Mouse (Mus musculus): Measurements from ENCODE around the gene Hcn4. TPM values are rescaled to one million over a fixed set of nuclear protein-coding genes. Genes with fewer than 3 reads are reported as not detected.

Gene Hcn4
- polyA plus RNA-seq, 1 experiment = not detected

GRCm38 (mm10) chr9:58801441-58801840 is 21.8 kb upstream of the Hcn4 start:
- Histone ChIP-seq H3K79me3 (ENCODE audit: low read depth) (no peaks in the 10 kb centered on the region), H3K27me3 (ENCODE audit: control insufficient read depth, insufficient read depth, insufficient read length) (peaks cover 75% of the 10 kb centered on the region), H3K79me2 (ENCODE audit: control insufficient read depth, insufficient read depth) (no peaks in the 10 kb centered on the region), H3ac (ENCODE audit: control insufficient read depth, insufficient read length, low read depth) (no peak overlapping the region), H3K36me3 (ENCODE audit: control insufficient read depth, insufficient read depth) (no peaks in the 10 kb centered on the region), H3K4me3 (ENCODE audit: insufficient read depth, poor library complexity, severe bottlenecking) (no peak overlapping the region)
- TF ChIP-seq CTCF (IDR thresholded peaks at IDR 0.05; ENCODE audit: control insufficient read depth, insufficient read depth, insufficient read length) (no peak), MYOG (IDR thresholded peaks at IDR 0.05; ENCODE audit: control insufficient read depth, extremely low read depth, insufficient read length) (no peak), CEBPB (IDR thresholded peaks at IDR 0.05; ENCODE audit: low read depth) (no peak), FOSL1 (IDR thresholded peaks at IDR 0.05; ENCODE audit: insufficient read depth, low read length, poor library complexity, severe bottlenecking) (no peak), USF1 (IDR thresholded peaks at IDR 0.05; ENCODE audit: low read depth) (no peak), MYOD1 (IDR thresholded peaks at IDR 0.05; ENCODE audit: control insufficient read depth, insufficient read length, low read depth) (no peak), MAX (IDR thresholded peaks at IDR 0.05) (no peak)

GRCm38 (mm10) chr9:58802294-58802693 is 20.9 kb upstream of the Hcn4 start:
- Histone ChIP-seq H3K4me3 (ENCODE audit: insufficient read depth, poor library complexity, severe bottlenecking) (no peak overlapping the region), H3K79me2 (ENCODE audit: control insufficient read depth, insufficient read depth) (no peaks in the 10 kb centered on the region), H3K27me3 (ENCODE audit: control insufficient read depth, insufficient read depth, insufficient read length) (peaks cover 71% of the 10 kb centered on the region), H3K36me3 (ENCODE audit: control insufficient read depth, insufficient read depth) (no peaks in the 10 kb centered on the region), H3ac (ENCODE audit: control insufficient read depth, insufficient read length, low read depth) (no peak overlapping the region), H3K79me3 (ENCODE audit: low read depth) (no peaks in the 10 kb centered on the region)
- TF ChIP-seq CEBPB (IDR thresholded peaks at IDR 0.05; ENCODE audit: low read depth) (no peak), FOSL1 (IDR thresholded peaks at IDR 0.05; ENCODE audit: insufficient read depth, low read length, poor library complexity, severe bottlenecking) (no peak), MAX (IDR thresholded peaks at IDR 0.05) (no peak), MYOG (IDR thresholded peaks at IDR 0.05; ENCODE audit: control insufficient read depth, extremely low read depth, insufficient read length) (no peak), USF1 (IDR thresholded peaks at IDR 0.05; ENCODE audit: low read depth) (no peak), MYOD1 (IDR thresholded peaks at IDR 0.05; ENCODE audit: control insufficient read depth, insufficient read length, low read depth) (no peak), CTCF (IDR thresholded peaks at IDR 0.05; ENCODE audit: control insufficient read depth, insufficient read depth, insufficient read length) (no peak)

- Histone ChIP-seq H3ac (ENCODE audit: control insufficient read depth, insufficient read length, low read depth) (no peak overlapping the region), H3K36me3 (ENCODE audit: control insufficient read depth, insufficient read depth) (no peaks in the 10 kb centered on the region), H3K79me2 (ENCODE audit: control insufficient read depth, insufficient read depth) (no peaks in the 10 kb centered on the region), H3K27me3 (ENCODE audit: control insufficient read depth, insufficient read depth, insufficient read length) (peaks cover 71% of the 10 kb centered on the region), H3K79me3 (ENCODE audit: low read depth) (no peaks in the 10 kb centered on the region), H3K4me3 (ENCODE audit: insufficient read depth, poor library complexity, severe bottlenecking) (no peak overlapping the region)
- TF ChIP-seq USF1 (IDR thresholded peaks at IDR 0.05; ENCODE audit: low read depth) (no peak), CEBPB (IDR thresholded peaks at IDR 0.05; ENCODE audit: low read depth) (no peak), CTCF (IDR thresholded peaks at IDR 0.05; ENCODE audit: control insufficient read depth, insufficient read depth, insufficient read length) (no peak), FOSL1 (IDR thresholded peaks at IDR 0.05; ENCODE audit: insufficient read depth, low read length, poor library complexity, severe bottlenecking) (no peak), MAX (IDR thresholded peaks at IDR 0.05) (no peak), MYOD1 (IDR thresholded peaks at IDR 0.05; ENCODE audit: control insufficient read depth, insufficient read length, low read depth) (no peak), MYOG (IDR thresholded peaks at IDR 0.05; ENCODE audit: control insufficient read depth, extremely low read depth, insufficient read length) (no peak)
Observed at GRCm38 (mm10) chr9:58802802-58803201, 20.4 kb upstream of the Hcn4 start.

GRCm38 (mm10) chr9:58805601-58806318 is 17.5 kb upstream of the Hcn4 start:
- H3K79me2 ChIP-seq (ENCODE audit: control insufficient read depth, insufficient read depth) = no peaks in the 10 kb centered on the region
- H3K4me3 ChIP-seq (ENCODE audit: insufficient read depth, poor library complexity, severe bottlenecking) = no peak overlapping the region
- no peak for TF ChIP-seq USF1 (IDR thresholded peaks at IDR 0.05; ENCODE audit: low read depth)
- H3ac ChIP-seq (ENCODE audit: control insufficient read depth, insufficient read length, low read depth) = no peak overlapping the region
- no peaks in the 10 kb centered on the region for H3K79me3 ChIP-seq (ENCODE audit: low read depth)
- peaks cover 63% of the 10 kb centered on the region for H3K27me3 ChIP-seq (ENCODE audit: control insufficient read depth, insufficient read depth, insufficient read length)
- H3K36me3 ChIP-seq (ENCODE audit: control insufficient read depth, insufficient read depth) = no peaks in the 10 kb centered on the region

- no peaks in the 10 kb centered on the region for H3K79me3 ChIP-seq (ENCODE audit: low read depth)
- H3K36me3 ChIP-seq (ENCODE audit: control insufficient read depth, insufficient read depth) = no peaks in the 10 kb centered on the region
- no peaks in the 10 kb centered on the region for H3K79me2 ChIP-seq (ENCODE audit: control insufficient read depth, insufficient read depth)
- no peak overlapping the region for H3ac ChIP-seq (ENCODE audit: control insufficient read depth, insufficient read length, low read depth)
- H3K4me3 ChIP-seq (ENCODE audit: insufficient read depth, poor library complexity, severe bottlenecking) = no peak overlapping the region
- TF ChIP-seq FOSL1 (IDR thresholded peaks at IDR 0.05; ENCODE audit: insufficient read depth, low read length, poor library complexity, severe bottlenecking) (no peak), MYOD1 (IDR thresholded peaks at IDR 0.05; ENCODE audit: control insufficient read depth, insufficient read length, low read depth) (no peak)
- peaks cover 58% of the 10 kb centered on the region for H3K27me3 ChIP-seq (ENCODE audit: control insufficient read depth, insufficient read depth, insufficient read length)
Observed at GRCm38 (mm10) chr9:58811171-58811570, 12.0 kb upstream of the Hcn4 start.

- TF ChIP-seq CTCF (IDR thresholded peaks at IDR 0.05; ENCODE audit: control insufficient read depth, insufficient read depth, insufficient read length) = no peak
- TF ChIP-seq USF1 (IDR thresholded peaks at IDR 0.05; ENCODE audit: low read depth) = peak; percentile 43
- Histone ChIP-seq H3K79me3 (ENCODE audit: low read depth) (no peaks in the 10 kb centered on the region), H3K79me2 (ENCODE audit: control insufficient read depth, insufficient read depth) (no peaks in the 10 kb centered on the region), H3ac (ENCODE audit: control insufficient read depth, insufficient read length, low read depth) (no peak overlapping the region), H3K4me3 (ENCODE audit: insufficient read depth, poor library complexity, severe bottlenecking) (no peak overlapping the region), H3K27me3 (ENCODE audit: control insufficient read depth, insufficient read depth, insufficient read length) (peaks cover 76% of the 10 kb centered on the region), H3K36me3 (ENCODE audit: control insufficient read depth, insufficient read depth) (no peaks in the 10 kb centered on the region)
Observed at GRCm38 (mm10) chr9:58815552-58816260, 7.5 kb upstream of the Hcn4 start.
